Mouse (Mus musculus): ENCODE results near the gene Arv1. TPM values are rescaled to one million over a fixed set of nuclear protein-coding genes. Genes with fewer than 3 reads are reported as not detected.

The Arv1 gene
- polyA plus RNA-seq, 1 experiment: 9.1 TPM

GRCm38 (mm10) chr8:124720938-124721861, 739 bp upstream of the Arv1 start:
- WGBS: 2% methylated on average over 31 of the region's 31 CpGs
- no peak for DNase-seq (ENCODE audit: low read depth, low spot score)

GRCm38 (mm10) chr8:124724301-124724700, 2.4 kb downstream of the Arv1 start:
- no peak for DNase-seq (ENCODE audit: low read depth, low spot score)
- 94% methylated on average over 7 of the region's 7 CpGs for WGBS

GRCm38 (mm10) chr8:124732828-124733227, 10.9 kb downstream of the Arv1 start:
- no peak for DNase-seq (ENCODE audit: low read depth, low spot score)
- 90% methylated on average over 8 of the region's 8 CpGs for WGBS

GRCm38 (mm10) chr8:124735371-124735911, 13.5 kb downstream of the Arv1 start:
- WGBS: 82% methylated on average over 3 of the region's 3 CpGs
- no peak for DNase-seq (ENCODE audit: low read depth, low spot score)

- no peak for DNase-seq (ENCODE audit: low read depth, low spot score)
- 31% methylated on average over 1 of the region's 1 CpGs for WGBS
Measured at GRCm38 (mm10) chr8:124739268-124739667, 17.3 kb downstream of the Arv1 start.

- WGBS: 40% methylated on average over 13 of the region's 13 CpGs
- no peak for DNase-seq (ENCODE audit: low read depth, low spot score)
Measured at GRCm38 (mm10) chr8:124746661-124747060, 24.7 kb downstream of the Arv1 start.

- DNase-seq (ENCODE audit: low read depth, low spot score): no peak
Measured at GRCm38 (mm10) chr8:124751191-124751590, 29.3 kb downstream of the Arv1 start.

GRCm38 (mm10) chr8:124751709-124752173, 29.8 kb downstream of the Arv1 start, which contains the start of gene Fam89a:
Gene Fam89a, minus strand, starts transcription at chr8:124751832.
- WGBS: 1% methylated on average over 37 of the region's 41 CpGs
- no peak for DNase-seq (ENCODE audit: low read depth, low spot score)

More at GRCm38 (mm10) chr8:124751191-124751590, 29.3 kb downstream of the Arv1 start:
- WGBS: 0% methylated on average over 31 of the region's 31 CpGs

- DNase-seq (ENCODE audit: low read depth, low spot score): no peak
- WGBS: 48% methylated on average over 21 of the region's 21 CpGs
Measured at GRCm38 (mm10) chr8:124752325-124752862, 30.5 kb downstream of the Arv1 start.

- DNase-seq (ENCODE audit: low read depth, low spot score): no peak
- WGBS: 22% methylated on average over 11 of the region's 11 CpGs
Measured at GRCm38 (mm10) chr8:124754101-124754791, 32.3 kb downstream of the Arv1 start.

GRCm38 (mm10) chr8:124754792-124755190, 32.9 kb downstream of the Arv1 start:
- 23% methylated on average over 4 of the region's 4 CpGs for WGBS
- no peak for DNase-seq (ENCODE audit: low read depth, low spot score)

GRCm38 (mm10) chr8:124755481-124755880, 33.5 kb downstream of the Arv1 start:
- WGBS: 83% methylated on average over 8 of the region's 8 CpGs
- no peak for DNase-seq (ENCODE audit: low read depth, low spot score)

- WGBS: 69% methylated on average over 2 of the region's 2 CpGs
- DNase-seq (ENCODE audit: low read depth, low spot score): no peak
Measured at GRCm38 (mm10) chr8:124756153-124756552, 34.2 kb downstream of the Arv1 start.

GRCm38 (mm10) chr8:124756601-124757000, 34.7 kb downstream of the Arv1 start:
- no peak for DNase-seq (ENCODE audit: low read depth, low spot score)
- 74% methylated on average over 5 of the region's 5 CpGs for WGBS

GRCm38 (mm10) chr8:124758544-124758943, 36.6 kb downstream of the Arv1 start:
- DNase-seq (ENCODE audit: low read depth, low spot score): no peak
- 28% methylated on average over 3 of the region's 3 CpGs for WGBS

GRCm38 (mm10) chr8:124763061-124763460, 41.1 kb downstream of the Arv1 start:
- no peak for DNase-seq (ENCODE audit: low read depth, low spot score)
- 65% methylated on average over 7 of the region's 7 CpGs for WGBS

GRCm38 (mm10) chr8:124772389-124772788, 50.5 kb downstream of the Arv1 start:
- 83% methylated on average over 2 of the region's 2 CpGs for WGBS
- DNase-seq (ENCODE audit: low read depth, low spot score): no peak

GRCm38 (mm10) chr8:124775695-124776094, 53.8 kb downstream of the Arv1 start:
- DNase-seq (ENCODE audit: low read depth, low spot score): no peak
- WGBS: 17% methylated on average over 16 of the region's 16 CpGs

- DNase-seq (ENCODE audit: low read depth, low spot score): no peak
- 8% methylated on average over 7 of the region's 7 CpGs for WGBS
Measured at GRCm38 (mm10) chr8:124780236-124780635, 58.3 kb downstream of the Arv1 start.

GRCm38 (mm10) chr8:124782431-124782830, 60.5 kb downstream of the Arv1 start:
- DNase-seq (ENCODE audit: low read depth, low spot score): no peak
- WGBS: 69% methylated on average over 3 of the region's 3 CpGs
